Mouse (Mus musculus) activated CD4-positive, CD25-positive, alpha-beta regulatory T cell (primary cell): Measurements from ENCODE around the gene Scrn1. TPM values are rescaled to one million over a fixed set of nuclear protein-coding genes. Genes with fewer than 3 reads are reported as not detected.

Experiments used
- polyA plus RNA-seq, 2 experiments: library from polyadenylated mRNA; unstranded; fragments of 100-300 nt; shearing (Covaris generic); gene quantifications; one replicate each; pipeline ENCODE4 v1.2.1; 2017

Gene Scrn1
- polyA plus RNA-seq = under 1 TPM in 1 of 2 experiments, not detected in 1; 0.60 TPM

GRCm38 (mm10) chr6:54565665-54566545 is at the start of gene Scrn1:
TSS of gene Scrn1 (minus strand) at chr6:54566489.

GRCm38 (mm10) chr6:54597208-54597607 is 30.9 kb upstream of the Scrn1 start, which contains the start of gene Fkbp14:
TSS of gene Fkbp14 (minus strand) at chr6:54597308.

GRCm38 (mm10) chr6:54594469-54595329 is 28.4 kb upstream of the Scrn1 start, which contains the start of gene Plekha8:
TSS of gene Plekha8 (plus strand) at chr6:54595111.

Other genes with a start within 250 kb of the Scrn1 start
- gene Prr15, start 240.7 kb downstream of the Scrn1 start, polyA plus RNA-seq = under 1 TPM in 1 of 2 experiments, not detected in 1; 0.22 TPM
- under 1 TPM in 1 of 2 experiments, not detected in 1; 0.25 TPM for gene Wipf3, start 136.9 kb downstream of the Scrn1 start, polyA plus RNA-seq
- 1 to 10 TPM; 2.1 to 2.5 TPM for gene Plekha8, start 28.6 kb upstream of the Scrn1 start, polyA plus RNA-seq
- under 1 TPM in 1 of 2 experiments, not detected in 1; 0.53 TPM for gene Fkbp14, start 30.8 kb upstream of the Scrn1 start, polyA plus RNA-seq
- gene Mturn, start 115.1 kb upstream of the Scrn1 start, polyA plus RNA-seq = 10 to 100 TPM in 1 of 2 experiments, 1 to 10 TPM in 1; 9.4 to 13.9 TPM